Mouse (Mus musculus) layer of hippocampus, postnatal 14 days (tissue): ENCODE data around the gene Vbp1. TPM values are rescaled to one million over a fixed set of nuclear protein-coding genes. Genes with fewer than 3 reads are reported as not detected.
A peak's percentile ranks its signal among the peaks of the same experiment; 100 is the strongest.

Source experiments
- DNase-seq, 2 experiments: peaks; one replicate each; pipeline ENCODE4 v3.0.0; 2021 to 2022; ENCODE audit warnings: low spot score in 2 of 2, mixed read lengths in 1 of 2
- long read RNA-seq, 2 experiments: library from polyadenylated mRNA; stranded (forward); transcript quantifications; one replicate each; pipeline ENCODE4 v2.0.0; 2021
- total RNA-seq, 2 experiments: library from RNA; stranded (reverse); gene quantifications; 2 replicates each; pipeline ENCODE4 v1.2.3; 2021

Vbp1 gene
- 10 to 100 TPM; 78.5 to 84.4 TPM for total RNA-seq
- long read RNA-seq, experiment 1, transcript Vbp1-201 (6 exons, 1,595 nt): major isoform, 121 of 130 reads
- long read RNA-seq, experiment 1, partial matches to known transcripts: 0 of 130 reads
- long read RNA-seq, experiment 1, other reads (novel, unspliced or antisense): 9 of 130 reads
- long read RNA-seq, experiment 2, transcript Vbp1-201 (6 exons, 1,595 nt): major isoform, 170 of 192 reads
- long read RNA-seq, experiment 2, partial matches to known transcripts: 1 of 192 reads
- long read RNA-seq, experiment 2, other reads (novel, unspliced or antisense): 20 of 192 reads

- peak; percentile 80 to 91 for DNase-seq
Observed at GRCm38 (mm10) chrX:75514179-75514972, at the start of gene Vbp1. Vbp1 (plus strand) TSS chrX:75514299.

- peak; percentile 39 to 48 for DNase-seq
Observed at GRCm38 (mm10) chrX:75475182-75475644, 38.9 kb upstream of the Vbp1 start.

DNA sequence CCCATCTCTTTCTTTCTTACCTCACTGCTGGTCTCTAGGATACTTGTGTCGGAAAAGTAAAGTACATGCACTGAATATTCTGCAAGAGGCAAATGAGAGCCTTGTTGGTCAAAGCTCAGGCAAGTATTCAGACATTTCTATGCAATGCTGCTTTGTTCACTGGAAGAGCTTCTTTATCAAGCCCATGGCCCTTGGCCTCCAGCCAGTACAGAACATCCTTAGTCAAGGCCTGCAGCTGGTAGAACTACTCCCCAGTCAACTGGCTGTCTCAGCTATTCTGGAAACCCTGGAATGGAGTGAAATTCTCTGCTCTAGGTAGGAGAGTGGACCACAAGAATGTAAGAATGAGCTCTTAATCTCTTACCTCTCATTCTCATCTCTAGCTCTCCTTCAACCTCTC, 24.2 kb upstream of the Vbp1 start:
- DNase-seq: no peak

DNA sequence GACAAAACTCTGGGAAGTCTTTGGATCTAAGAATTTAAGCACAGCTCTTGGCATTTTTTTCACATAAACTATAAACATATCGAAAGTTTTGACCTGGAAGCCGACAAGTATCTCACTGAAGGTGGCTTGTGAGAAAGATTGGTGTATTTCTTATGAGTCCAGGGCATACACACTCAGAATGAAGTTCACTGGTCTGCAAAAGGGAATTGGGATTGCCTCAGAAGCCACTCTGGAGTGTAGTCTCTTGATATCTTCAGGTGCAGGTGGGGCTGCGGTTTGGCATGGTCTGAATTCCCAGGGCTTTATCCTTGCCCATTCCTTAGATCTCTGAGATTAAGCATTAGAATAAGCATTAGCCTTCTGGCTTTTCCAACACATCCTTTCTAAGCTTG, 316 bp upstream of the Vbp1 start:
- DNase-seq: no peak

DNA sequence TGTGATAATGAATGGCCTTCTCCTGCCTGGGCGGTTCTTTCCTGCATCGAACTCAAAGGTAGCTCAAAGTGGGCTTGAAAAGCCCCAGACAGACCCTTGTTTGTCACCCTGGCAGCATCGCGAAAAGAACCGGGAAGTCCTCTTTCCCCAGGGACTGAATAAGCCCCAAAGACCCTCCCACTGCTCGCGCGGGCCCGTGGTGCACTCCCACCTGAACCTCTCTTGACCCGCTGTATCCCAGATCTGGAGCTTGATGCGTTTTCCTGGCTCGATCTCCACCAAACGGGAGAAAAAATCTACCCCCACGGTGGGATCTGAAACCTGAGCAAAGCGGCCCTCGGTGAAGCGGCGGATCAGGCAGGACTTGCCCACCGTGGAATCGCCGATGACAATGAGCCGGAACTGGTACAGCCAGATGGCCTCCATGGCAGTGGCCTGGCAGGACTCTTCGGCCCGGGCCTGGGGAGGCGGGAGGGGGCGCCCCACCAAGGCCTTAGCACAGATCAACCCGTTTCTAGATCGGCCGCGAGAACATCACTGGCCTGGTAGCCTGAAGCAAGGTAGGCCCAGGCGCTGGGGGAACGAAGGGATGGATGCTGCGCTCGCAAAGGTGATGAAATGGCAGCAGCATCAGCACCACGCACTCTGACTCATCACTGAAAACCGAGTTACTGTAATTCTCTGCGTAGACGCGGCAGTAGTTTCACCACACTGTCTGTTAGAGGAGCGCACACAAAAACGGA, 63.7 kb downstream of the Vbp1 start, which contains the start of gene Rab39b:
TSS of gene Rab39b (minus strand) at position 650 of the 743 bp plus-strand sequence.
- DNase-seq: peak; percentile 55 to 61

GRCm38 (mm10) chrX:75578539-75578938, 64.4 kb downstream of the Vbp1 start:
- no peak for DNase-seq

Other genes starting within 250 kb of the Vbp1 start
- gene Fundc2, start 131.9 kb upstream of the Vbp1 start, total RNA-seq: 10 to 100 TPM; 45.4 to 56.3 TPM
- gene F8, start 131.7 kb upstream of the Vbp1 start, total RNA-seq: 1 to 10 TPM; 1.8 to 3.6 TPM
- 10 to 100 TPM in 1 of 2 experiments, 1 to 10 TPM in 1; 9.3 to 12.0 TPM for gene Cmc4, start 97.7 kb upstream of the Vbp1 start, total RNA-seq
- gene Mtcp1, start 97.7 kb upstream of the Vbp1 start, total RNA-seq: 1 to 10 TPM; 6.1 to 6.7 TPM
- 10 to 100 TPM; 34.4 to 40.8 TPM for gene Brcc3, start 97.7 kb upstream of the Vbp1 start, total RNA-seq
- 10 to 100 TPM; 34.6 to 36.9 TPM for gene Rab39b, start 63.9 kb downstream of the Vbp1 start, total RNA-seq